Mouse (Mus musculus): ENCODE data around the gene Dcun1d2. TPM values are rescaled to one million over a fixed set of nuclear protein-coding genes. Genes with fewer than 3 reads are reported as not detected.
"Not testable (repeated sequence)": the region's sequence is repeated elsewhere in the genome, so short reads cannot be mapped to it uniquely, and the experiment has no call there.

Dcun1d2 gene
- polyA plus RNA-seq (2014; fragmentation: Nextera tagmentation; extraction: Ambion mirVana): 20.9 and 22.0 TPM in 2 replicates

GRCm38 (mm10) chr8:13287692-13288623, at the start of gene Dcun1d2, which contains the start of gene Tmco3:
Gene Dcun1d2, minus strand, starts transcription at chr8:13288131.
Gene Tmco3, plus strand, starts transcription at chr8:13288190.
- under 1% methylated on average over 79 of the region's 79 CpGs for WGBS
- Histone ChIP-seq H3K9me3 (ENCODE audit: control insufficient read depth, low read length) (no peaks in the 10 kb centered on the region), H3K9ac (ENCODE audit: low read depth, low read length) (peak within 1 kb of the TSS; percentile 84), H3K4me3 (ENCODE audit: low read depth, low read length) (peak within 1 kb of the TSS; percentile 83), H3K27ac (ENCODE audit: low read depth, low read length) (peak within 1 kb of the TSS; percentile 99), H3K4me1 (replicated peaks; ENCODE audit: control insufficient read depth, insufficient read depth, low read length) (peaks cover 8% of the 10 kb centered on the region), H3K27me3 (replicated peaks; ENCODE audit: control insufficient read depth, insufficient read depth, low read length) (no peaks in the 10 kb centered on the region), H3K4me2 (peak within 1 kb of the TSS; percentile 96), H3K36me3 (ENCODE audit: control insufficient read depth, insufficient read depth, low read length) (peaks cover 2% of the 10 kb centered on the region; the same call in 1 of the 2 replicates)
- peak; percentile 90 for ATAC-seq (replicated peaks; ENCODE audit: low FRiP score)
- peak; percentile 91 for DNase-seq (ENCODE audit: low spot score)

- Histone ChIP-seq H3K4me3 (ENCODE audit: low read depth, low read length) (peak overlapping the region; percentile 96; the same call in 1 of the 2 replicates), H3K36me3 (ENCODE audit: control insufficient read depth, insufficient read depth, low read length) (peaks cover 13% of the 10 kb centered on the region), H3K9me3 (ENCODE audit: control insufficient read depth, low read length) (no peaks in the 10 kb centered on the region), H3K4me2 (peak overlapping the region; percentile 85), H3K9ac (ENCODE audit: low read depth, low read length) (peak overlapping the region; percentile 70), H3K4me1 (replicated peaks; ENCODE audit: control insufficient read depth, insufficient read depth, low read length) (peaks cover 31% of the 10 kb centered on the region), H3K27ac (ENCODE audit: low read depth, low read length) (0 out of 2 replicates have a peak overlapping the region, but pooled peaks have one; percentile 43), H3K27me3 (replicated peaks; ENCODE audit: control insufficient read depth, insufficient read depth, low read length) (no peaks in the 10 kb centered on the region)
- WGBS: 57% methylated on average over 3 of the region's 3 CpGs
- no peak for DNase-seq (ENCODE audit: low spot score)
- ATAC-seq (replicated peaks; ENCODE audit: low FRiP score): no peak
These were observed 49.7 kb upstream of the Dcun1d2 start for GRCm38 (mm10) chr8:13337678-13338077.

GRCm38 (mm10) chr8:13337245-13337644, 49.3 kb upstream of the Dcun1d2 start:
- WGBS: 58% methylated on average over 6 of the region's 6 CpGs
- not testable (repeated sequence) for DNase-seq (ENCODE audit: low spot score); ATAC-seq (replicated peaks; ENCODE audit: low FRiP score); H3K27me3 ChIP-seq (replicated peaks; ENCODE audit: control insufficient read depth, insufficient read depth, low read length); H3K9me3 ChIP-seq (ENCODE audit: control insufficient read depth, low read length); H3K36me3 ChIP-seq (ENCODE audit: control insufficient read depth, insufficient read depth, low read length); H3K27ac ChIP-seq (ENCODE audit: low read depth, low read length); H3K4me3 ChIP-seq (ENCODE audit: low read depth, low read length); H3K4me2 ChIP-seq
- H3K9ac ChIP-seq (ENCODE audit: low read depth, low read length): peak overlapping the region; percentile 70
- peaks cover 28% of the 10 kb centered on the region for H3K4me1 ChIP-seq (replicated peaks; ENCODE audit: control insufficient read depth, insufficient read depth, low read length)

GRCm38 (mm10) chr8:13334671-13335070, 46.7 kb upstream of the Dcun1d2 start:
- no peak for DNase-seq (ENCODE audit: low spot score)
- H3K9ac ChIP-seq (ENCODE audit: low read depth, low read length): no peak overlapping the region

DNA sequence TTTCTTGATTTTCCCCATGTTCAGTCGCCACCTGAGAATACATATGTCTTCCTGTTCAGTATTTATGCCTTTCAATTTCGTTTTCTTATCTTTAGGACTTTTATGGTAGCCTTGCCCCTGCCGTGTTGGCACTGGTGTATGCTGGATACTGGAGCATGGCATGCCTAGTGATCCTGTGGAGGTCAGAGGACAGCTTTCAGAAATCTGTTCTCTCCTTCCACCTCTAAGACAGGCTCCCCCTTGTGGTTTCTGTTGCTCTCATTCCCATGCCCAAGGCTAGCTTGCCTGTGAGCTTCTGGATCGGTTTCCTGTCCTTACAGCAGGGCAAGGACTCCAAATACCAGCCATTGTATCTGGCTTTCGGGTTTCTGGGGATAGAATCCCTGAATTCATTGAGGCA, 38.7 kb upstream of the Dcun1d2 start:
- no peak for ATAC-seq (replicated peaks; ENCODE audit: low FRiP score)
- no peaks in the 10 kb centered on the region for H3K4me1 ChIP-seq (replicated peaks; ENCODE audit: control insufficient read depth, insufficient read depth, low read length)

More at GRCm38 (mm10) chr8:13334671-13335070, 46.7 kb upstream of the Dcun1d2 start:
- 26% methylated on average over 1 of the region's 1 CpGs for whole genome bisulfite sequencing
- Histone ChIP-seq H3K4me3 (ENCODE audit: low read depth, low read length) (no peak overlapping the region), H3K36me3 (ENCODE audit: control insufficient read depth, insufficient read depth, low read length) (no peaks in the 10 kb centered on the region), H3K4me1 (replicated peaks; ENCODE audit: control insufficient read depth, insufficient read depth, low read length) (peaks cover 8% of the 10 kb centered on the region), H3K27me3 (replicated peaks; ENCODE audit: control insufficient read depth, insufficient read depth, low read length) (no peaks in the 10 kb centered on the region), H3K27ac (ENCODE audit: low read depth, low read length) (no peak overlapping the region), H3K4me2 (no peak overlapping the region), H3K9me3 (ENCODE audit: control insufficient read depth, low read length) (no peaks in the 10 kb centered on the region)
- ATAC-seq (replicated peaks; ENCODE audit: low FRiP score): no peak

DNA sequence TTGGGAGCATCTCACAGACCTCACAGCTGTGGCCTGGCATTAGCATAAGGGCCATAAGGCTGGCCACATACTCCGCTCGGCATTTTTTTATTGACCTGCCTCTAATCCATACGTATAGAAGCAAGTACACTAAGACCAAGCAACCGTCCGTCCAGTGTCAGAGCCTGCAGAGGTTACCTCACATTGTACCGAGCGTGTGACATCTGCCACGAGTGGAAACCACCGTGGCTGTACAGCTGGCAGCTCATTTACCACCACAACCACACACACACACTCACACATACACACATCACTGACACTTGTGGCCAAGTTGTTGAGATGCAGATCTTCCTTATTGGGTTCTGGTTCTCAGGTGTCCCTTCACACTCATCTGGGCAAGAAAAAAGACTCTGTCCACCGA, 28.7 kb upstream of the Dcun1d2 start:
- Histone ChIP-seq H3K36me3 (ENCODE audit: control insufficient read depth, insufficient read depth, low read length) (peaks cover 3% of the 10 kb centered on the region; the same call in 1 of the 2 replicates), H3K9me3 (ENCODE audit: control insufficient read depth, low read length) (no peaks in the 10 kb centered on the region), H3K9ac (ENCODE audit: low read depth, low read length) (no peak overlapping the region), H3K4me2 (no peak overlapping the region), H3K4me1 (replicated peaks; ENCODE audit: control insufficient read depth, insufficient read depth, low read length) (no peaks in the 10 kb centered on the region), H3K4me3 (ENCODE audit: low read depth, low read length) (no peak overlapping the region), H3K27ac (ENCODE audit: low read depth, low read length) (no peak overlapping the region), H3K27me3 (replicated peaks; ENCODE audit: control insufficient read depth, insufficient read depth, low read length) (no peaks in the 10 kb centered on the region)
- DNase-seq (ENCODE audit: low spot score) (no peak), ATAC-seq (replicated peaks; ENCODE audit: low FRiP score) (no peak)
- 85% methylated on average over 10 of the region's 10 CpGs for WGBS

More for the DNA sequence above, 38.7 kb upstream of the Dcun1d2 start:
- Histone ChIP-seq H3K27me3 (replicated peaks; ENCODE audit: control insufficient read depth, insufficient read depth, low read length) (no peaks in the 10 kb centered on the region), H3K36me3 (ENCODE audit: control insufficient read depth, insufficient read depth, low read length) (no peaks in the 10 kb centered on the region), H3K9ac (ENCODE audit: low read depth, low read length) (no peak overlapping the region), H3K4me3 (ENCODE audit: low read depth, low read length) (no peak overlapping the region), H3K4me2 (no peak overlapping the region), H3K9me3 (ENCODE audit: control insufficient read depth, low read length) (no peaks in the 10 kb centered on the region), H3K27ac (ENCODE audit: low read depth, low read length) (no peak overlapping the region)
- no peak for DNase-seq (ENCODE audit: low spot score)
- WGBS: 28% methylated on average over 5 of the region's 5 CpGs

DNA sequence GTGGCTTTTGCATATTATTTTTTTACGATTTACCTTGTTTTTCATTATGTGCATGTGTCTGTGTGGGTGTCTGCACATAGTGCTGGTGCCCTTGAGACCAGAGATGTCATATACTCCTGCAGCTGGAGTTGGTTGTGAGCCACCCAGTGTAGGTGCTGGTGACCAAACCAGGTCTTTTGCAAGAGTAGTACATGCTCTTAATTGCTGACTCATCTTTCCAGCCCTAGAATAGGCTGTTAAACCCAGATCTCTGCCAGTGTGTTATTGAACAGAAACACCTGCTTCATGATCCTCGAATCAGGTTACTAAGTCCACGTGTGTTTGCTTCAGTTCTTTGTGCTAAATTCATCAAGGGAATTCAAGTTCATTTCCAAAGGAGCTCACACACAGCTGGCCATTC, 27.0 kb upstream of the Dcun1d2 start:
- H3K4me3 ChIP-seq (ENCODE audit: low read depth, low read length): no peak overlapping the region
- no peaks in the 10 kb centered on the region for H3K27me3 ChIP-seq (replicated peaks; ENCODE audit: control insufficient read depth, insufficient read depth, low read length)
- no peak overlapping the region for H3K4me2 ChIP-seq
- WGBS: 76% methylated on average over 3 of the region's 3 CpGs
- no peaks in the 10 kb centered on the region for H3K9me3 ChIP-seq (ENCODE audit: control insufficient read depth, low read length)
- DNase-seq (ENCODE audit: low spot score) (no peak), ATAC-seq (replicated peaks; ENCODE audit: low FRiP score) (no peak)
- H3K4me1 ChIP-seq (replicated peaks; ENCODE audit: control insufficient read depth, insufficient read depth, low read length): no peaks in the 10 kb centered on the region
- no peak overlapping the region for H3K9ac ChIP-seq (ENCODE audit: low read depth, low read length)
- H3K27ac ChIP-seq (ENCODE audit: low read depth, low read length): no peak overlapping the region
- peaks cover 5% of the 10 kb centered on the region for H3K36me3 ChIP-seq (ENCODE audit: control insufficient read depth, insufficient read depth, low read length)

GRCm38 (mm10) chr8:13306916-13307315, 19.0 kb upstream of the Dcun1d2 start:
- Histone ChIP-seq H3K27me3 (replicated peaks; ENCODE audit: control insufficient read depth, insufficient read depth, low read length) (no peaks in the 10 kb centered on the region), H3K9me3 (ENCODE audit: control insufficient read depth, low read length) (no peaks in the 10 kb centered on the region), H3K9ac (ENCODE audit: low read depth, low read length) (no peak overlapping the region), H3K4me3 (ENCODE audit: low read depth, low read length) (no peak overlapping the region), H3K36me3 (ENCODE audit: control insufficient read depth, insufficient read depth, low read length) (peaks cover 11% of the 10 kb centered on the region), H3K27ac (ENCODE audit: low read depth, low read length) (no peak overlapping the region), H3K4me2 (no peak overlapping the region), H3K4me1 (replicated peaks; ENCODE audit: control insufficient read depth, insufficient read depth, low read length) (no peaks in the 10 kb centered on the region)
- ATAC-seq (replicated peaks; ENCODE audit: low FRiP score) (no peak), DNase-seq (ENCODE audit: low spot score) (no peak)
- 72% methylated on average over 9 of the region's 9 CpGs for WGBS
